In genomic region chr11:4946947-4947812, GRCm38 (mm10) we compare ENCODE assay signal across 8 mouse cellular contexts. TPM values are rescaled to one million over a fixed set of nuclear protein-coding genes. Genes with fewer than 3 reads are reported as not detected.
DNase-seq lines count a peak whose midpoint lies in the region; ATAC-seq and TF ChIP-seq lines count a peak whose summit lies in the region.

No protein-coding gene starts in this region.

- DNase-seq in cerebellum, adult 11 months, result peak; percentile 38
- DNase-seq in cerebellum, adult 9-10 months, result no peak
- DNase-seq in limb, embryonic 14.5 days (ENCODE audit: low spot score), result peak; percentile 6
- peak; percentile 43 to 58 for DNase-seq in spleen, postnatal 36 days (ENCODE audit: low spot score in 2 of 2)

- no peak for TF ChIP-seq CTCF in cortical plate, adult 2 months (IDR thresholded peaks at IDR 0.05; ENCODE audit: extremely low read depth, insufficient read depth, low read length)

- peak overlapping the region; percentile 81 for H3K4me2 ChIP-seq in kidney, embryonic 16.5 days (replicated peaks; ENCODE audit: low read depth, low read length)
- H3K4me2 ChIP-seq in limb, embryonic 14.5 days (replicated peaks; ENCODE audit: low read depth, low read length, severe bottlenecking), result peak overlapping the region; percentile 87
- H3K4me2 ChIP-seq in midbrain, embryonic 15.5 days, result peak overlapping the region; percentile 91

- peak overlapping the region; percentile 91 for H3K27ac ChIP-seq in cortical plate, adult 2 months (ENCODE audit: insufficient read depth, low read length)
- H3K27ac ChIP-seq in kidney, embryonic 16.5 days (ENCODE audit: low read length), result no peak overlapping the region
- no peak overlapping the region for H3K27ac ChIP-seq in limb, embryonic 14.5 days (replicated peaks; ENCODE audit: low read depth, low read length)
- peak overlapping the region; percentile 92 for H3K27ac ChIP-seq in midbrain, embryonic 15.5 days

- no peaks in the 10 kb centered on the region for H3K36me3 ChIP-seq in kidney, embryonic 16.5 days (ENCODE audit: insufficient read depth, low read length)
- H3K36me3 ChIP-seq in limb, embryonic 14.5 days (ENCODE audit: control insufficient read depth, insufficient read depth, low read length), result no peaks in the 10 kb centered on the region
- no peaks in the 10 kb centered on the region for H3K36me3 ChIP-seq in midbrain, embryonic 15.5 days (replicated peaks)

- ATAC-seq in granulocyte monocyte progenitor cell, adult 5-6 weeks (replicated peaks; ENCODE audit: poor library complexity, severe bottlenecking), result peak; percentile 68
- peak; percentile 75 for ATAC-seq in kidney, embryonic 16.5 days (ENCODE audit: low FRiP score, low TSS enrichment)
- peak; percentile 63 for ATAC-seq in limb, embryonic 14.5 days (ENCODE audit: low FRiP score, low read depth)
- ATAC-seq in midbrain, embryonic 15.5 days (replicated peaks), result peak; percentile 94

- peak overlapping the region; percentile 85 for H3K4me3 ChIP-seq in cortical plate, adult 2 months (ENCODE audit: insufficient read depth, low read length)
- peak overlapping the region; percentile 52 for H3K4me3 ChIP-seq in kidney, embryonic 16.5 days (ENCODE audit: low read length)
- H3K4me3 ChIP-seq in limb, embryonic 14.5 days (replicated peaks; ENCODE audit: low read length), result peak overlapping the region; percentile 51
- H3K4me3 ChIP-seq in midbrain, embryonic 15.5 days, result peak overlapping the region; percentile 71

- peaks cover 76% of the 10 kb centered on the region for H3K27me3 ChIP-seq in kidney, embryonic 16.5 days (ENCODE audit: insufficient read depth, low read length)
- peaks cover 57% of the 10 kb centered on the region for H3K27me3 ChIP-seq in limb, embryonic 14.5 days (ENCODE audit: control insufficient read depth, insufficient read depth, low read length)
- H3K27me3 ChIP-seq in midbrain, embryonic 15.5 days (replicated peaks), result peaks cover 59% of the 10 kb centered on the region

- H3K9me3 ChIP-seq in kidney, embryonic 16.5 days (ENCODE audit: low read length), result no peaks in the 10 kb centered on the region
- no peaks in the 10 kb centered on the region for H3K9me3 ChIP-seq in limb, embryonic 14.5 days (ENCODE audit: control insufficient read depth, low read length)
- H3K9me3 ChIP-seq in midbrain, embryonic 15.5 days, result no peaks in the 10 kb centered on the region

- under 1% methylated on average over 118 of the region's 120 CpGs for WGBS in kidney, embryonic 16.5 days
- under 1% methylated on average over 104 of the region's 120 CpGs for WGBS in limb, embryonic 14.5 days
- under 1% methylated on average over 120 of the region's 120 CpGs for WGBS in midbrain, embryonic 15.5 days

- peaks cover 2% of the 10 kb centered on the region; the same call in 1 of the 2 replicates for H3K4me1 ChIP-seq in cortical plate, adult 2 months (ENCODE audit: control insufficient read depth, insufficient read depth, low read length)
- peaks cover 13% of the 10 kb centered on the region for H3K4me1 ChIP-seq in kidney, embryonic 16.5 days (ENCODE audit: insufficient read depth, low read length)
- no peaks in the 10 kb centered on the region; the same call in 1 of the 2 replicates for H3K4me1 ChIP-seq in limb, embryonic 14.5 days (ENCODE audit: control insufficient read depth, insufficient read depth, low read length)
- peaks cover 30% of the 10 kb centered on the region for H3K4me1 ChIP-seq in midbrain, embryonic 15.5 days

- TF ChIP-seq POLR2A in cortical plate, adult 2 months (IDR thresholded peaks at IDR 0.05; ENCODE audit: extremely low read depth, insufficient read depth, low read length), result peak; percentile 40
- TF ChIP-seq POLR2A in limb, embryonic 14.5 days (IDR thresholded peaks at IDR 0.05; ENCODE audit: borderline replicate concordance, extremely low read depth, insufficient read depth, insufficient read length), result no peak

- H3K9ac ChIP-seq in kidney, embryonic 16.5 days (replicated peaks; ENCODE audit: low read length), result peak overlapping the region; percentile 29
- H3K9ac ChIP-seq in limb, embryonic 14.5 days (ENCODE audit: low read depth, low read length, severe bottlenecking), result no peak overlapping the region
- peak overlapping the region; percentile 75 for H3K9ac ChIP-seq in midbrain, embryonic 15.5 days

RNA-seq across cellular contexts. Expression of gene Nefh, which starts 0.7 kb away (rescaled TPM):
- 33.5 and 35.3 TPM in 2 replicates for polyA plus RNA-seq in cortical plate, adult 2 months (2012; rRNA removed)
- 0.70 and 2.1 TPM in 2 replicates for total RNA-seq in granulocyte monocyte progenitor cell, adult 5-6 weeks (2014; fragmentation: Nextera tagmentation)
- total RNA-seq in granulocyte monocyte progenitor cell, adult 5-6 weeks (2017), result 1.4 and 2.7 TPM in 2 replicates
- 0.19 TPM in 2 replicates for polyA plus RNA-seq in kidney, embryonic 16.5 days (2015; fragmentation: Nextera tagmentation; extraction: Ambion mirVana)
- 0.14 and 0.23 TPM in 2 replicates for polyA plus RNA-seq in limb, embryonic 14.5 days (2012; rRNA removed)
- polyA plus RNA-seq in limb, embryonic 14.5 days (2014; fragmentation: Nextera tagmentation; extraction: Ambion mirVana), result 0.28 and 0.32 TPM in 2 replicates
- 3.6 and 3.9 TPM in 2 replicates for polyA plus RNA-seq in midbrain, embryonic 15.5 days (2015; fragmentation: Nextera tagmentation; extraction: Ambion mirVana)

RNA-seq across cellular contexts. Expression of gene Ap1b1, which starts 39.4 kb away (rescaled TPM):
- polyA plus RNA-seq in cortical plate, adult 2 months (2012; rRNA removed), result 162 and 169 TPM in 2 replicates
- total RNA-seq in granulocyte monocyte progenitor cell, adult 5-6 weeks (2014; fragmentation: Nextera tagmentation), result 44.9 and 46.4 TPM in 2 replicates
- total RNA-seq in granulocyte monocyte progenitor cell, adult 5-6 weeks (2017), result 23.4 and 35.8 TPM in 2 replicates
- 76.9 and 79.1 TPM in 2 replicates for polyA plus RNA-seq in kidney, embryonic 16.5 days (2015; fragmentation: Nextera tagmentation; extraction: Ambion mirVana)
- polyA plus RNA-seq in limb, embryonic 14.5 days (2012; rRNA removed), result 52.0 and 59.8 TPM in 2 replicates
- 49.0 and 51.3 TPM in 2 replicates for polyA plus RNA-seq in limb, embryonic 14.5 days (2014; fragmentation: Nextera tagmentation; extraction: Ambion mirVana)
- polyA plus RNA-seq in midbrain, embryonic 15.5 days (2015; fragmentation: Nextera tagmentation; extraction: Ambion mirVana), result 110 and 113 TPM in 2 replicates

RNA-seq across cellular contexts. Expression of gene Thoc5, which starts 52.1 kb away (rescaled TPM):
- 46.4 and 48.1 TPM in 2 replicates for polyA plus RNA-seq in cortical plate, adult 2 months (2012; rRNA removed)
- total RNA-seq in granulocyte monocyte progenitor cell, adult 5-6 weeks (2014; fragmentation: Nextera tagmentation), result 25.7 and 29.8 TPM in 2 replicates
- total RNA-seq in granulocyte monocyte progenitor cell, adult 5-6 weeks (2017), result 54.6 and 67.6 TPM in 2 replicates
- 39.0 and 39.5 TPM in 2 replicates for polyA plus RNA-seq in kidney, embryonic 16.5 days (2015; fragmentation: Nextera tagmentation; extraction: Ambion mirVana)
- 32.0 and 39.0 TPM in 2 replicates for polyA plus RNA-seq in limb, embryonic 14.5 days (2012; rRNA removed)
- polyA plus RNA-seq in limb, embryonic 14.5 days (2014; fragmentation: Nextera tagmentation; extraction: Ambion mirVana), result 34.0 and 36.5 TPM in 2 replicates
- polyA plus RNA-seq in midbrain, embryonic 15.5 days (2015; fragmentation: Nextera tagmentation; extraction: Ambion mirVana), result 58.2 and 59.7 TPM in 2 replicates

Comparison
In these comparisons a context has a peak if more than half of its experiments do, and no peak if none do; other contexts are left out.
1. H3K27ac ChIP-seq: peak in cortical plate, adult 2 months (single experiment) and midbrain, embryonic 15.5 days (single experiment); none in kidney, embryonic 16.5 days (single experiment) and limb, embryonic 14.5 days (single experiment).
2. Peak in every context shown above with its lines, with median percentiles within 50 percentile points of each other: H3K4me3 ChIP-seq, ATAC-seq and H3K4me2 ChIP-seq.